Mouse (Mus musculus) midbrain, postnatal 0 days (tissue): ENCODE data around the gene Fiz1. TPM values are rescaled to one million over a fixed set of nuclear protein-coding genes. Genes with fewer than 3 reads are reported as not detected.

Experiments used
- ATAC-seq: fragments of 200-750 bp; cut with Nextera tagmentation; 2 replicates; pipeline ENCODE4 v1.8.0; 2017; ENCODE audit warnings: moderate number of reproducible peaks, mild to moderate bottlenecking, moderate TSS enrichment, moderate library complexity; ENCODE audit not compliant: low FRiP score
- DNase-seq: peaks from one replicate; pipeline ENCODE4 v3.0.0-alpha.2; 2015; ENCODE audit warnings: low spot score
- H3K27ac ChIP-seq: fragments of 300-500 bp; sonication (generic); 2 replicates; pipeline ENCODE4 v1.5.1; 2014; ENCODE audit warnings: low read depth, mild to moderate bottlenecking, low read length, mixed read lengths
- H3K27me3 ChIP-seq: fragments of 300-500 bp; sonication (generic); 2 replicates; pipeline ENCODE4 v1.6.1; 2014; ENCODE audit warnings: low read length, control low read depth, mixed read lengths; ENCODE audit not compliant: insufficient read depth
- H3K36me3 ChIP-seq: fragments of 300-500 bp; sonication (generic); 2 replicates; pipeline ENCODE4 v1.6.1; 2014; ENCODE audit warnings: low read length, control low read depth, mixed read lengths; ENCODE audit not compliant: insufficient read depth
- H3K4me1 ChIP-seq: fragments of 300-500 bp; sonication (generic); 2 replicates; pipeline ENCODE4 v1.6.1; 2014; ENCODE audit warnings: mild to moderate bottlenecking, control low read depth, antibody characterized with exemption, low read length, mixed read lengths; ENCODE audit not compliant: insufficient read depth
- H3K4me2 ChIP-seq: fragments of 300-500 bp; sonication (generic); 2 replicates; pipeline ENCODE4 v1.6.1; 2014; ENCODE audit warnings: low read depth, mild to moderate bottlenecking, low read length, mixed read lengths; ENCODE audit not compliant: poor library complexity, severe bottlenecking
- H3K4me3 ChIP-seq: fragments of 300-500 bp; sonication (generic); 2 replicates; pipeline ENCODE4 v1.5.1; 2014; ENCODE audit warnings: low read depth, mild to moderate bottlenecking, low read length, moderate library complexity
- H3K9ac ChIP-seq: fragments of 300-500 bp; sonication (generic); replicated peaks from 2 replicates; pipeline ENCODE4 v1.6.1; 2014; ENCODE audit warnings: mild to moderate bottlenecking, low read length, moderate library complexity, mixed read lengths; ENCODE audit not compliant: poor library complexity, severe bottlenecking
- H3K9me3 ChIP-seq: fragments of 300-500 bp; sonication (generic); 2 replicates; pipeline ENCODE4 v1.6.1; 2016; ENCODE audit warnings: low read length, control low read depth
- CTCF ChIP-seq: IDR thresholded peaks from 2 replicates; pipeline ENCODE4 v1.5.1; 2016; ENCODE audit warnings: antibody characterized with exemption, mild to moderate bottlenecking
- whole genome bisulfite sequencing: fragments of 180-500 bp; shearing (Covaris S2); extraction: QIAGEN DNeasy Blood & Tissue Kit; methylation state at CpG from one replicate; pipeline ENCODE4 v1.1.7; 2014; 5-methylcytosine and 5-hydroxymethylcytosine counted together
- polyA plus RNA-seq: library from polyadenylated mRNA; unstranded; fragments of >200 nt; fragmentation: Nextera tagmentation; extraction: Ambion mirVana; gene quantifications from 2 replicates; pipeline ENCODE4 v1.2.1, GENCODE M21; 2015
- total RNA-seq: library from RNA; depleted of rRNA; stranded (reverse); fragments of >200 nt; gene quantifications from 2 replicates; pipeline ENCODE4 v1.2.3, GENCODE M21; 2014

The Fiz1 gene
- total and polyA plus RNA-seq, 2 experiments from 2014 or later = 25.7 to 36.1 TPM

DNA sequence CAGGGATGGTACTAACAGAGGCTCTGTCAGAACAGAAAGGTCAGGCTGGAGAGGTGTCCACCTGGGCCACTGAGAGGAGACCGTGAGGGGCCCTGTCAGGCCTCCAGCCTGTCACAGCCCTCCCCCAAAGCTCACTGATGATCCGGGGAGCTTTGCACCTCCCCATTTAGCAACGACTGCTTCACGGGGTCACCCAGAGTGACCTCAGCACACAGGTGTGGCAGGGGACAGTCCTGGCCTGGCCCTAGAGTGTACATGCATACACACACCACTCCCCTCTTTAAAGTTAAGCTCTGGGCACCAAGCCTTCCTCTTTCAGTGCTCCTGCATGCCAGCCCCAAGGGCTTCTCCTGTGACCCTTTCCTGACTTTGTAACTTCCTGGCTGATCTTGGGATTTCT is 39.0 kb downstream of the Fiz1 start:
- no peak for ATAC-seq
- Histone ChIP-seq H3K4me1 (no peaks in the 10 kb centered on the region), H3K36me3 (no peaks in the 10 kb centered on the region), H3K9me3 (no peaks in the 10 kb centered on the region), H3K4me3 (no peak overlapping the region), H3K27me3 (no peaks in the 10 kb centered on the region), H3K9ac (no peak overlapping the region), H3K4me2 (no peak overlapping the region), H3K27ac (no peak overlapping the region)
- no peak for DNase-seq
- WGBS = 67% methylated on average over 4 of the region's 4 CpGs
- TF ChIP-seq CTCF = no peak

DNA sequence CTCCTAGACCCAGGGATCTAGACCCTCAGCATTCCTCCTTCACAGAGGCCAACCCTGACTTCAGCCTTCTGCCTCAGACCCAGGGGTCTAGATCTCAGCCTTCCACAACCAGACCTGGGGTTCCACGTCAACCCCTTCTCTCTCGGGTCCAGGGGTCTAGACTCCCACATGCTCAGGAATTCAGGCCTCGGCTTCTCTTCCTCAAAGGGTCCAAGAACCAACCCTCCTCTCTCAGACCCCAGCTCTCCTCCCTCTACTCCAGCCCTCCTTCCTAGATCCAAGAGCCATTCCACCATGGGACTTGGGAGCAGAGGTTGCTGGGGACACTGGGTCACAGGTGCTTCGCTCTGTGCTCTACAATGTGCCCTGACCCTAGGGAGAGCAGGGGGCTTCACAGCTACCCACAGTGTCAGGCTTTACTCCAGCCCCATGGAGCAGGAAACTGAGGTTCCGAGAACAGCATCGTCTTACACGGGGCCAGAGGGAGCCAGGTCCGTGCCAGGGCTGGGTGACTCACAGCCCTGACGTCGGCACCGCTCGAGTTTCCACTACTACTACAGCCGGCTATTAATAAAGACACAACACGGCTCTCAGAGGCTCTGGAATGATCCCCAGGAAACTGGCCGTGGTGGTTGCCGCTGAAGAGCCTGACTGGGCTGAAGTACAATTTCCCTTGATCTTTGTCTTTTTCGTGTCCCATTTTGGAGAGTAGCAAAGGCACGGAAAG is 42.0 kb downstream of the Fiz1 start:
- H3K27ac ChIP-seq = no peak overlapping the region
- no peak for TF ChIP-seq CTCF
- no peak overlapping the region for H3K4me3 ChIP-seq
- no peaks in the 10 kb centered on the region for H3K36me3 ChIP-seq
- no peaks in the 10 kb centered on the region for H3K9me3 ChIP-seq
- no peak overlapping the region for H3K4me2 ChIP-seq
- no peaks in the 10 kb centered on the region for H3K4me1 ChIP-seq
- no peaks in the 10 kb centered on the region for H3K27me3 ChIP-seq
- DNase-seq (no peak), ATAC-seq (no peak)
- H3K9ac ChIP-seq = no peak overlapping the region
- WGBS = 79% methylated on average over 18 of the region's 18 CpGs

DNA sequence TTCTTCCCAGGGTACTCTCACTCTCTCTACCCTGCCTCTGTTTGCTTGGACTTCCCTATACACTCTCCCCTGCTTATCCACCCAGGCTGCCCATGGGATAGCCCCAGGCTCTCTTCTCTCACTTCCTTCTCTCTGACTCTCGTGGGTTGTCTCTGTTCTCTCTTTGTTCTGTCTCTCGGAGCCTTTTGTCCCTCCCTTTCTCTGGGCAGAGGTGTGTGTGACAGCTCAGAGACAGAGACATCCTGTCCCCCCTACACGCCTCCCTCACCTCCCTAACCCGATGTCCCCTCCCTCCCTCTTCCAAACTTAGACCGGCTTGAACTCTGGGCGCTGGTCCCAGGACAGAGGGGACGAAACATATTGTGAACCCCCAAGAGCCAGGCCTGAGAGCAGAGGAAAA is 42.8 kb downstream of the Fiz1 start:
- 23% methylated on average over 7 of the region's 7 CpGs for WGBS
- Histone ChIP-seq H3K4me2 (no peak overlapping the region), H3K4me3 (no peak overlapping the region), H3K36me3 (no peaks in the 10 kb centered on the region), H3K27ac (no peak overlapping the region), H3K27me3 (no peaks in the 10 kb centered on the region), H3K4me1 (no peaks in the 10 kb centered on the region), H3K9me3 (no peaks in the 10 kb centered on the region), H3K9ac (no peak overlapping the region)
- DNase-seq = no peak
- ATAC-seq = no peak
- no peak for TF ChIP-seq CTCF

DNA sequence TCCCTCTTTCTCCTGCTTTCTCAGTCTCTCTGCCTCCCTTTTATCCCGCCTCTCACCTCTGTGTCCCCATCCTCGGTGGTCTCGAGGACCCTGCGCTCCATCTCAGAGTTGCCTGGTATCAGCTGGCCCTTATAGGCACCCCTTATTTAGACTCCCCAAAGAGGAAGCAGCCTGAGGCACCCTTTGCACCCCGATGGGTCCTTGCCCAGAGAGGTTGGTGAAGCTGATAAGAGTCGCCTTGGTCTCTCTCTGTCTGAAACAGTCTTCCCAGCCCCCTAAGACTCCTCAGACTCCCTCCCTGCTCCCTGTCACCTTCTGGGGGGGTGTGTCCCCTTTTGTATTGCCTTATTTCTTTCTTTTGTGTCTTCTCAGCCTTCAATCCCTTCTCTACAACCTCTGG is 43.4 kb downstream of the Fiz1 start, which contains the start of gene Sbk3:
Gene Sbk3, minus strand, starts transcription at position 101 of the 400 bp plus-strand sequence.
- no peak for DNase-seq
- H3K27ac ChIP-seq = no peak within 1 kb of the TSS
- H3K9me3 ChIP-seq = no peaks in the 10 kb centered on the region
- TF ChIP-seq CTCF = no peak
- no peaks in the 10 kb centered on the region for H3K36me3 ChIP-seq
- no peak for ATAC-seq
- 0 out of 2 replicates have a peak within 1 kb of the TSS, but pooled peaks have one; percentile 2 for H3K9ac ChIP-seq
- no peaks in the 10 kb centered on the region for H3K27me3 ChIP-seq
- H3K4me1 ChIP-seq = no peaks in the 10 kb centered on the region
- H3K4me3 ChIP-seq = no peak within 1 kb of the TSS
- 39% methylated on average over 6 of the region's 6 CpGs for WGBS
- no peak within 1 kb of the TSS for H3K4me2 ChIP-seq

- Histone ChIP-seq H3K36me3 (no peaks in the 10 kb centered on the region), H3K27me3 (no peaks in the 10 kb centered on the region), H3K9ac (no peak overlapping the region), H3K4me2 (no peak overlapping the region), H3K9me3 (no peaks in the 10 kb centered on the region), H3K4me1 (no peaks in the 10 kb centered on the region), H3K27ac (no peak overlapping the region), H3K4me3 (no peak overlapping the region)
- DNase-seq (no peak), ATAC-seq (no peak)
- TF ChIP-seq CTCF = no peak
- WGBS = 79% methylated on average over 5 of the region's 5 CpGs
Observed at GRCm38 (mm10) chr7:4964988-4965387, 49.5 kb downstream of the Fiz1 start.

- Histone ChIP-seq H3K4me1 (no peaks in the 10 kb centered on the region), H3K27ac (no peak within 1 kb of the TSS), H3K9me3 (no peaks in the 10 kb centered on the region), H3K4me3 (no peak within 1 kb of the TSS), H3K4me2 (peak within 1 kb of the TSS; percentile 26), H3K9ac (no peak within 1 kb of the TSS; the same call in 1 of the 2 replicates), H3K36me3 (no peaks in the 10 kb centered on the region), H3K27me3 (no peaks in the 10 kb centered on the region)
- ATAC-seq = peak; percentile 81
- 7% methylated on average over 10 of the region's 10 CpGs for WGBS
- TF ChIP-seq CTCF = peak; percentile 79
- peak; percentile 71 for DNase-seq
Observed at GRCm38 (mm10) chr7:4964272-4964671, 50.2 kb downstream of the Fiz1 start, which contains the start of gene Sbk2. Sbk2 (minus strand) TSS chr7:4964406.
